Mouse (Mus musculus) ES-CJ7 (cell line): ENCODE measurements around the gene Rai14.
"Not testable (repeated sequence)": the region's sequence is repeated elsewhere in the genome, so short reads cannot be mapped to it uniquely, and the experiment has no call there.

ENCODE experiments used
- DNase-seq: peaks from one replicate; pipeline ENCODE4 v3.0.0; 2011; ENCODE audit warnings: low read depth, low spot score

The Rai14 gene

DNA sequence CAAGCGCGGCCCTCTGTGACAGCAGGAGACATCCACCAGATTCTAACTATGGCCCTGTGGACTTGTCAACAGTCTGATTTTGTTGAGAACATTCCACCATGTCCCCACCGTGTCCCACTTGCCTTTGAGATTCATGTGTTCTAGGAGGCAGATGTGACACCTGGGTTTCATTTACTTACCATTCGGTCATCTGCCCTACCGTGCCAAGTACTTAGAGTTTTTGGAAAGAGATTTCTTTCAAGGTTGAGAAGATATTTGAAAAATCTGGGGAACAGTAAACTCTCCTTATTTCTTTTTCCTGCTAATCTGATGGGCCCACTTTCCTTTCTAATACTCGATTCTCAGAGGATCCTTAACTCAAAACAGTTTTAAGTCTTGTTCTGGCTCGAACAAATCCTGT is 178.5 kb downstream of the Rai14 start:
- DNase-seq: no peak

DNA sequence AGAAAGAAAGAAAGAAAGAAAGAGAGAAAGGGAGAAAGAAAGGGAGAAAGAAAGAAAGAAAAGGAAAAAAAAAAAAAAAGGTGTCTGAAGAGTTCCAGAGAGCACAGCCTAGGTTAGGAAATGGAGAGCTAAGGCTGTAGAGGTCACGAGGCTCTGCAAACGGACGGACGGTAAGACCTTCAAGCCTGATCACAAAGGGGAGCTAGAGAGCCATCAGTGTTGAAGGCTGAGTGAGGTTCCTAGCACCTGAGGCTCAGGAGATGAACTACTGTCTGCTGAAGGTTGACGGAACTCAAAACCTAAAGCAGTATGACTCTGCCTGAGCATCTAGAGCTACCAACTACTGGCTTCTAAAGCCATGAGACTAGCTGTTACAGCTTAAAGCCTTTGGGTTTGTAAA is 179.8 kb downstream of the Rai14 start:
- DNase-seq: peak; percentile 10

DNA sequence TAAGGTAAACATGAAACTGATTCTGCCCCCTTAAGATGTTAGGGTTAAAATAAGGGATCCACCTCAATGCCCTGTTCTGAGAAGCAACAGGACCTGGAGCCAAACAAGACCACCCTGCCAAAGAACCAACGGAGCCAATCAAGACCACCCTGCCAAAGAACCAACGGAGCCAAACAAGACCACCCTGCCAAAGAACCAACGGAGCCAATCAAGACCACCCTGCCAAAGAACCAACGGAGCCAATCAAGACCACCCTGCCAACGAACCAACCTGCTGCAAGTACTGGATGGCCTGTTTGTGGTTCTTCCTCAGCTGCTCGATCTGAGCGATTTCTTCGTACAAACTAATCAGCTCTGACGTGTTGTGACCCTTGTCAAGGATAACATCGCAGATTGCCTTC is 181.1 kb downstream of the Rai14 start:
- not testable (repeated sequence) for DNase-seq

DNA sequence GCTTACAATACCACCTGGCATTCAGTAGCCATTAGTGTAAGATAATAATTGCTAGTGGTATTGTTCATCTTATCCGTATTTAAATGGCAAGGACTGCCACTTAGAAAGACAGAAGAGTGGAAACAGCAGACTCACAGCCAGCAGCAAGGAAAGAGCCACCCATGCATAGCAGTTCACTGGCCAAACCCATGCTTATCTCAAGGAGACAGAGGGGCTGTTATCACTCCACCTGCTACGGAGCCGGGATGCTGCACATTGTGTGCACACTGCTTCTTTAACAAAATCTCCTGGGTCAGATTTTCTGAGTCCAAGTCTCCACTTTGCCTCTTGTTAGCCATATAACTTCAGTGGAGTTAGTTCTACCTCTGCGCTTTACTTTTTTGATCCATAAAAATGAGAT is 183.1 kb downstream of the Rai14 start:
- DNase-seq: no peak

DNA sequence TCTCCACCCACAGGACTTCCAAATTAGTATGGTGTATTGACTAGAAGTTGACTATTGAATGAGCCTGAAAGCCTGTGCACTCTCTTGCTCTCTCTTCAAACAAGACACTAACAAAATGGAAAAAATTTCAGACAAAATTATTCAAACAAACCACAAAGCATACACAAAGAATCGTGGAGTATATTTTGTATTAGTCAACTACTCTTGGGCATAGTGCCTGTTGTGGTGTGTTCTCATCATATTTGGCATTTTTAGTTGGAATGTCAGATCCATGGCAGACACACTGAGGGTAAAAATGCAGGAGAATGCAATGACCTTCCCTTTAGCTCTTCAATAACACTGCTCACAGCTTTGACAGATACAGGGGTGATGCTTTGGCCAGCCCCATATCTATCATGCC is 188.5 kb downstream of the Rai14 start:
- no peak for DNase-seq
